Mouse (Mus musculus) lung, embryonic 14.5 days (tissue): ENCODE data around the gene Otud3. TPM values are rescaled to one million over a fixed set of nuclear protein-coding genes. Genes with fewer than 3 reads are reported as not detected.
"Not testable (repeated sequence)": the region's sequence is repeated elsewhere in the genome, so short reads cannot be mapped to it uniquely, and the experiment has no call there.

Experiments used
- ATAC-seq: fragments of 200-750 bp; cut with Nextera tagmentation; 2 replicates; pipeline ENCODE4 v1.8.0; 2017; ENCODE audit warnings: mild to moderate bottlenecking, moderate TSS enrichment, moderate library complexity; ENCODE audit not compliant: insufficient read depth
- DNase-seq: peaks from one replicate; pipeline ENCODE4 v3.0.0-alpha.2; 2015
- H3K27ac ChIP-seq: fragments of 300-500 bp; sonication (generic); 2 replicates; pipeline ENCODE4 v1.5.1; 2014; ENCODE audit warnings: low read depth, mild to moderate bottlenecking, moderate library complexity
- H3K27me3 ChIP-seq: fragments of 300-500 bp; sonication (generic); 2 replicates; pipeline ENCODE4 v1.6.1; 2014; ENCODE audit warnings: low read length, control low read depth; ENCODE audit not compliant: insufficient read depth
- H3K36me3 ChIP-seq: fragments of 300-500 bp; sonication (generic); 2 replicates; pipeline ENCODE4 v1.6.1; 2014; ENCODE audit warnings: control low read depth; ENCODE audit not compliant: insufficient read depth
- H3K4me1 ChIP-seq: fragments of 300-500 bp; sonication (generic); 2 replicates; pipeline ENCODE4 v1.6.1; 2014; ENCODE audit warnings: antibody characterized with exemption, control low read depth; ENCODE audit not compliant: insufficient read depth
- H3K4me2 ChIP-seq: fragments of 300-500 bp; sonication (generic); 2 replicates; pipeline ENCODE4 v1.6.1; 2014; ENCODE audit warnings: mild to moderate bottlenecking
- H3K4me3 ChIP-seq: fragments of 300-500 bp; sonication (generic); 2 replicates; pipeline ENCODE4 v1.5.1; 2014; ENCODE audit warnings: low read depth, low read length
- H3K9ac ChIP-seq: fragments of 300-500 bp; sonication (generic); 2 replicates; pipeline ENCODE4 v1.6.1; 2014
- H3K9me3 ChIP-seq: fragments of 300-500 bp; sonication (generic); 2 replicates; pipeline ENCODE4 v1.6.1; 2016; ENCODE audit warnings: low read depth, low read length, control low read depth
- CTCF ChIP-seq: IDR thresholded peaks from 2 replicates; pipeline ENCODE4 v1.5.1; 2016; ENCODE audit warnings: antibody characterized with exemption, low read depth
- WGBS: fragments of 180-500 bp; shearing (Covaris S2); extraction: QIAGEN DNeasy Blood & Tissue Kit; methylation state at CpG from one replicate; pipeline ENCODE4 v1.1.7; 2014; 5-methylcytosine and 5-hydroxymethylcytosine counted together
- polyA plus RNA-seq: library from polyadenylated mRNA; unstranded; fragments of >200 nt; fragmentation: Nextera tagmentation; extraction: Ambion mirVana; gene quantifications from 2 replicates; pipeline ENCODE4 v1.2.1, GENCODE M21; 2014

Otud3 gene
- polyA plus RNA-seq, 1 experiment from 2014 or later: 3.2 TPM

- H3K27me3 ChIP-seq: peaks cover 9% of the 10 kb centered on the region; the same call in 1 of the 2 replicates
- H3K27ac ChIP-seq: no peak within 1 kb of the TSS
- no peak within 1 kb of the TSS for H3K4me2 ChIP-seq
- no peaks in the 10 kb centered on the region for H3K36me3 ChIP-seq
- 73% methylated on average over 4 of the region's 4 CpGs for WGBS
- no peaks in the 10 kb centered on the region for H3K4me1 ChIP-seq
- H3K9me3 ChIP-seq: no peaks in the 10 kb centered on the region
- H3K4me3 ChIP-seq: no peak within 1 kb of the TSS
- ATAC-seq: no peak
- no peak for TF ChIP-seq CTCF
- DNase-seq: no peak
- H3K9ac ChIP-seq: no peak within 1 kb of the TSS
Measured at GRCm38 (mm10) chr4:138877731-138878130, 36.0 kb downstream of the Otud3 start, which contains the start of gene Pla2g2e. Gene Pla2g2e, plus strand, starts transcription at chr4:138877942.

- Histone ChIP-seq H3K36me3 (no peaks in the 10 kb centered on the region), H3K9ac (no peak overlapping the region), H3K4me1 (no peaks in the 10 kb centered on the region), H3K9me3 (no peaks in the 10 kb centered on the region), H3K4me2 (no peak overlapping the region), H3K4me3 (no peak overlapping the region), H3K27me3 (0 out of 2 replicates have a peak, but pooled peaks cover 2% of the 10 kb centered on the region), H3K27ac (no peak overlapping the region)
- no peak for ATAC-seq
- no peak for TF ChIP-seq CTCF
- WGBS: 88% methylated on average over 2 of the region's 2 CpGs
- peak; percentile 62 for DNase-seq
Measured at GRCm38 (mm10) chr4:138875986-138876385, 37.8 kb downstream of the Otud3 start.

- not testable (repeated sequence) for H3K9ac ChIP-seq, H3K27me3 ChIP-seq, H3K4me2 ChIP-seq, H3K27ac ChIP-seq, H3K4me3 ChIP-seq, H3K36me3 ChIP-seq, ATAC-seq, H3K4me1 ChIP-seq, H3K9me3 ChIP-seq
- WGBS: 67% methylated on average over 2 of the region's 2 CpGs
- peak; percentile 45 for DNase-seq
Measured at GRCm38 (mm10) chr4:138875275-138875674, 38.5 kb downstream of the Otud3 start.

- Histone ChIP-seq H3K4me3 (no peak within 1 kb of the TSS), H3K9me3 (no peaks in the 10 kb centered on the region), H3K27me3 (no peaks in the 10 kb centered on the region), H3K4me1 (no peaks in the 10 kb centered on the region), H3K27ac (no peak within 1 kb of the TSS), H3K4me2 (no peak within 1 kb of the TSS), H3K36me3 (no peaks in the 10 kb centered on the region), H3K9ac (no peak within 1 kb of the TSS)
- no peak for TF ChIP-seq CTCF
- WGBS: 69% methylated on average over 6 of the region's 6 CpGs
- DNase-seq: no peak
- no peak for ATAC-seq
Measured at GRCm38 (mm10) chr4:138873864-138874263, 39.9 kb downstream of the Otud3 start, which contains the start of gene Gm13030. Gene Gm13030, minus strand, starts transcription at chr4:138873964.

- ATAC-seq (no peak), DNase-seq (no peak)
- no peak for TF ChIP-seq CTCF
- whole genome bisulfite sequencing: 48% methylated on average over 8 of the region's 8 CpGs
- H3K9ac ChIP-seq: no peak overlapping the region
- no peaks in the 10 kb centered on the region for H3K9me3 ChIP-seq
- no peak overlapping the region for H3K4me3 ChIP-seq
- no peak overlapping the region for H3K4me2 ChIP-seq
- no peak overlapping the region for H3K27ac ChIP-seq
- no peaks in the 10 kb centered on the region for H3K4me1 ChIP-seq
- no peaks in the 10 kb centered on the region for H3K27me3 ChIP-seq
- H3K36me3 ChIP-seq: no peaks in the 10 kb centered on the region
Measured at GRCm38 (mm10) chr4:138868666-138869065, 45.1 kb downstream of the Otud3 start.

GRCm38 (mm10) chr4:138866413-138866812 is 47.3 kb downstream of the Otud3 start:
- H3K9ac ChIP-seq: no peak overlapping the region
- peak; percentile 94 for TF ChIP-seq CTCF
- no peak for ATAC-seq
- no peak overlapping the region for H3K27ac ChIP-seq
- H3K4me2 ChIP-seq: no peak overlapping the region
- H3K4me3 ChIP-seq: no peak overlapping the region
- H3K4me1 ChIP-seq: no peaks in the 10 kb centered on the region
- H3K36me3 ChIP-seq: no peaks in the 10 kb centered on the region
- no peaks in the 10 kb centered on the region for H3K27me3 ChIP-seq
- WGBS: 11% methylated on average over 7 of the region's 7 CpGs
- peak; percentile 90 for DNase-seq
- no peaks in the 10 kb centered on the region for H3K9me3 ChIP-seq

GRCm38 (mm10) chr4:138865991-138866390 is 47.8 kb downstream of the Otud3 start:
- Histone ChIP-seq H3K27me3 (no peaks in the 10 kb centered on the region), H3K9ac (no peak overlapping the region), H3K4me2 (no peak overlapping the region), H3K27ac (no peak overlapping the region), H3K4me1 (no peaks in the 10 kb centered on the region), H3K9me3 (no peaks in the 10 kb centered on the region), H3K36me3 (no peaks in the 10 kb centered on the region), H3K4me3 (no peak overlapping the region)
- no peak for TF ChIP-seq CTCF
- no peak for DNase-seq
- WGBS: 63% methylated on average over 6 of the region's 6 CpGs
- no peak for ATAC-seq

- H3K27me3 ChIP-seq: no peaks in the 10 kb centered on the region
- no peak for DNase-seq
- no peak overlapping the region for H3K27ac ChIP-seq
- ATAC-seq: no peak
- TF ChIP-seq CTCF: no peak
- H3K4me2 ChIP-seq: no peak overlapping the region
- no peaks in the 10 kb centered on the region for H3K36me3 ChIP-seq
- H3K9me3 ChIP-seq: no peaks in the 10 kb centered on the region
- H3K4me1 ChIP-seq: no peaks in the 10 kb centered on the region
- H3K9ac ChIP-seq: no peak overlapping the region
- 36% methylated on average over 5 of the region's 5 CpGs for WGBS
- no peak overlapping the region for H3K4me3 ChIP-seq
Measured at GRCm38 (mm10) chr4:138865092-138865491, 48.7 kb downstream of the Otud3 start.
